Mouse (Mus musculus): ENCODE measurements around the gene Cdkl3.

DNA sequence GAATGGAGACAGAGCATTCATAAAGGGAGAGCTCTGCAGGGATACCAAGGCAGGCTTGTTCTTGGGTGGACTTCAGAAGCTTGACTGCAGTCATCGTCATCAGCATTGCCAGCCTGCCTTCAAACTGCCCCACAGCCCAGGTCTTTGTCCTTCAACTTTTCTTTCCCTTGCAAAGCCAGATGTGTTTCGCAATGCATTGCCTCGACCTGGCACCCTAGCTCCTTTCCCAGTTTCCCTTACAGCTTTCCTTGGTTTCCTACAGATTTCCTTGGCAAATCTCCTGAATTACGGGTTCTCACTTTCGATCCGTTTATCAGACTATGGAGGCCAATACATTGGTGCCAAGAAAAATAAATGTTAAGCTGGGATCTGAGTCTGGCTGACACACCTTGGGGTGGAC, 49.4 kb downstream of the Cdkl3 start:
- no peak for TF ChIP-seq POLR2A (IDR thresholded peaks at IDR 0.05; ENCODE audit: extremely low read depth, insufficient read depth, low read length)
- no peak for TF ChIP-seq CTCF (IDR thresholded peaks at IDR 0.05; ENCODE audit: extremely low read depth, insufficient read depth, low read length)

All from cortical plate, adult 2 months (tissue).